Mouse (Mus musculus) heart, embryonic 10.5 days (tissue): ENCODE measurements around the gene Palld. TPM values are rescaled to one million over a fixed set of nuclear protein-coding genes. Genes with fewer than 3 reads are reported as not detected.
A peak's percentile ranks its signal among the peaks of the same experiment; 100 is the strongest.

Source experiments
- DNase-seq: peaks from one replicate; pipeline ENCODE4 v3.0.0-alpha.2; 2017; ENCODE audit warnings: low spot score
- H3K27ac ChIP-seq: fragments of 300-500 bp; sonication (generic); 2 replicates; pipeline ENCODE4 v1.5.1; 2016; ENCODE audit warnings: mild to moderate bottlenecking
- H3K27me3 ChIP-seq: fragments of 300-500 bp; sonication (generic); 2 replicates; pipeline ENCODE4 v1.6.1; 2016; ENCODE audit warnings: mild to moderate bottlenecking; ENCODE audit not compliant: poor library complexity, insufficient read depth, severe bottlenecking
- H3K36me3 ChIP-seq: fragments of 300-500 bp; sonication (generic); 2 replicates; pipeline ENCODE4 v1.6.1; 2016; ENCODE audit warnings: mild to moderate bottlenecking, moderate library complexity
- H3K4me1 ChIP-seq: fragments of 300-500 bp; sonication (generic); 2 replicates; pipeline ENCODE4 v1.6.1; 2016; ENCODE audit warnings: mild to moderate bottlenecking
- H3K4me3 ChIP-seq: fragments of 300-500 bp; sonication (generic); 2 replicates; pipeline ENCODE4 v1.5.1; 2016; ENCODE audit warnings: mild to moderate bottlenecking, moderate library complexity
- H3K9me3 ChIP-seq: fragments of 300-500 bp; sonication (generic); 2 replicates; pipeline ENCODE4 v1.6.1; 2016; ENCODE audit warnings: mild to moderate bottlenecking, moderate library complexity
- WGBS: fragments of 180-500 bp; shearing (Covaris S2); methylation state at CpG from one replicate; pipeline ENCODE4 v1.1.7; 2016; 5-methylcytosine and 5-hydroxymethylcytosine counted together
- polyA plus RNA-seq: library from polyadenylated mRNA; unstranded; fragments of >200 nt; fragmentation: Nextera tagmentation; extraction: Ambion mirVana; gene quantifications from 2 replicates; pipeline ENCODE4 v1.2.1, GENCODE M21; 2016

The Palld gene
- polyA plus RNA-seq, 1 experiment from 2014 or later, result 167 TPM

- peak; percentile 77 for DNase-seq
- Histone ChIP-seq H3K36me3 (peaks cover 10% of the 10 kb centered on the region; the same call in 1 of the 2 replicates), H3K27ac (peak overlapping the region; percentile 90), H3K4me1 (peaks cover 62% of the 10 kb centered on the region), H3K27me3 (no peaks in the 10 kb centered on the region), H3K9me3 (no peaks in the 10 kb centered on the region), H3K4me3 (peak overlapping the region; percentile 73)
- 1% methylated on average over 44 of the region's 44 CpGs for WGBS
Observed at GRCm38 (mm10) chr8:61759327-61760189, 142.9 kb downstream of the Palld start.

GRCm38 (mm10) chr8:61758686-61759326, 143.7 kb downstream of the Palld start:
- Histone ChIP-seq H3K27me3 (no peaks in the 10 kb centered on the region), H3K4me3 (peak overlapping the region; percentile 73), H3K27ac (peak overlapping the region; percentile 90; the same call in 1 of the 2 replicates), H3K9me3 (no peaks in the 10 kb centered on the region), H3K4me1 (peaks cover 62% of the 10 kb centered on the region), H3K36me3 (peaks cover 9% of the 10 kb centered on the region; the same call in 1 of the 2 replicates)
- no peak for DNase-seq
- 22% methylated on average over 8 of the region's 8 CpGs for WGBS

GRCm38 (mm10) chr8:61756971-61757965, 145.2 kb downstream of the Palld start:
- Histone ChIP-seq H3K36me3 (peaks cover 15% of the 10 kb centered on the region; the same call in 1 of the 2 replicates), H3K4me1 (peaks cover 62% of the 10 kb centered on the region), H3K9me3 (no peaks in the 10 kb centered on the region), H3K27ac (peak overlapping the region; percentile 52; the same call in 1 of the 2 replicates), H3K4me3 (peak overlapping the region; percentile 27; the same call in 1 of the 2 replicates), H3K27me3 (no peaks in the 10 kb centered on the region)
- DNase-seq, result peak; percentile 76
- WGBS, result 38% methylated on average over 18 of the region's 18 CpGs

- Histone ChIP-seq H3K36me3 (peaks cover 18% of the 10 kb centered on the region; the same call in 1 of the 2 replicates), H3K27ac (no peak overlapping the region), H3K27me3 (no peaks in the 10 kb centered on the region), H3K4me1 (peaks cover 49% of the 10 kb centered on the region), H3K9me3 (no peaks in the 10 kb centered on the region), H3K4me3 (no peak overlapping the region)
- 66% methylated on average over 2 of the region's 2 CpGs for WGBS
- no peak for DNase-seq
Observed at GRCm38 (mm10) chr8:61755186-61755585, 147.3 kb downstream of the Palld start.

- Histone ChIP-seq H3K36me3 (peaks cover 14% of the 10 kb centered on the region; the same call in 1 of the 2 replicates), H3K27me3 (no peaks in the 10 kb centered on the region), H3K27ac (no peak overlapping the region), H3K9me3 (no peaks in the 10 kb centered on the region), H3K4me3 (no peak overlapping the region), H3K4me1 (peaks cover 51% of the 10 kb centered on the region)
- DNase-seq, result no peak
- WGBS, result 85% methylated on average over 5 of the region's 5 CpGs
Observed at GRCm38 (mm10) chr8:61747070-61747469, 155.4 kb downstream of the Palld start.

- H3K27me3 ChIP-seq, result no peaks in the 10 kb centered on the region
- H3K4me3 ChIP-seq, result peak overlapping the region; percentile 29; the same call in 1 of the 2 replicates
- peaks cover 12% of the 10 kb centered on the region; the same call in 1 of the 2 replicates for H3K36me3 ChIP-seq
- peak; percentile 88 for DNase-seq
- WGBS, result 32% methylated on average over 10 of the region's 10 CpGs
- H3K4me1 ChIP-seq, result peaks cover 51% of the 10 kb centered on the region
- H3K27ac ChIP-seq, result peak overlapping the region; percentile 56; the same call in 1 of the 2 replicates
- no peaks in the 10 kb centered on the region for H3K9me3 ChIP-seq
Observed at GRCm38 (mm10) chr8:61745181-61745980, 157.1 kb downstream of the Palld start.

- no peak for DNase-seq
- Histone ChIP-seq H3K36me3 (no peaks in the 10 kb centered on the region), H3K9me3 (no peaks in the 10 kb centered on the region), H3K27me3 (no peaks in the 10 kb centered on the region), H3K4me3 (no peak overlapping the region), H3K4me1 (peaks cover 51% of the 10 kb centered on the region), H3K27ac (no peak overlapping the region)
- 59% methylated on average over 6 of the region's 6 CpGs for WGBS
Observed at GRCm38 (mm10) chr8:61743764-61744562, 158.5 kb downstream of the Palld start.

- 87% methylated on average over 4 of the region's 4 CpGs for WGBS
- H3K4me1 ChIP-seq, result 0 out of 2 replicates have a peak, but pooled peaks cover 3% of the 10 kb centered on the region
- no peak for DNase-seq
- H3K4me3 ChIP-seq, result no peak overlapping the region
- no peak overlapping the region for H3K27ac ChIP-seq
- no peaks in the 10 kb centered on the region for H3K9me3 ChIP-seq
- no peaks in the 10 kb centered on the region for H3K27me3 ChIP-seq
- H3K36me3 ChIP-seq, result peaks cover 5% of the 10 kb centered on the region; the same call in 1 of the 2 replicates
Observed at GRCm38 (mm10) chr8:61737465-61737864, 165.0 kb downstream of the Palld start.

GRCm38 (mm10) chr8:61736739-61737243, 165.7 kb downstream of the Palld start:
- Histone ChIP-seq H3K36me3 (peaks cover 5% of the 10 kb centered on the region; the same call in 1 of the 2 replicates), H3K4me1 (0 out of 2 replicates have a peak, but pooled peaks cover 8% of the 10 kb centered on the region), H3K4me3 (no peak overlapping the region), H3K27ac (no peak overlapping the region), H3K27me3 (no peaks in the 10 kb centered on the region), H3K9me3 (no peaks in the 10 kb centered on the region)
- DNase-seq, result no peak
- 89% methylated on average over 8 of the region's 8 CpGs for WGBS

- Histone ChIP-seq H3K4me3 (no peak overlapping the region), H3K27me3 (no peaks in the 10 kb centered on the region), H3K36me3 (peaks cover 5% of the 10 kb centered on the region; the same call in 1 of the 2 replicates), H3K9me3 (no peaks in the 10 kb centered on the region), H3K27ac (no peak overlapping the region), H3K4me1 (peaks cover 15% of the 10 kb centered on the region; the same call in 1 of the 2 replicates)
- no peak for DNase-seq
- WGBS, result 48% methylated on average over 4 of the region's 4 CpGs
Observed at GRCm38 (mm10) chr8:61736117-61736516, 166.4 kb downstream of the Palld start.

- Histone ChIP-seq H3K27ac (no peak overlapping the region), H3K36me3 (peaks cover 8% of the 10 kb centered on the region; the same call in 1 of the 2 replicates), H3K9me3 (no peaks in the 10 kb centered on the region), H3K4me3 (no peak overlapping the region), H3K27me3 (no peaks in the 10 kb centered on the region), H3K4me1 (peaks cover 16% of the 10 kb centered on the region; the same call in 1 of the 2 replicates)
- DNase-seq, result no peak
- WGBS, result 80% methylated on average over 8 of the region's 8 CpGs
Observed at GRCm38 (mm10) chr8:61734164-61734563, 168.3 kb downstream of the Palld start.
